Mouse (Mus musculus): ENCODE data around the gene Tmem121b.

Tmem121b gene

DNA sequence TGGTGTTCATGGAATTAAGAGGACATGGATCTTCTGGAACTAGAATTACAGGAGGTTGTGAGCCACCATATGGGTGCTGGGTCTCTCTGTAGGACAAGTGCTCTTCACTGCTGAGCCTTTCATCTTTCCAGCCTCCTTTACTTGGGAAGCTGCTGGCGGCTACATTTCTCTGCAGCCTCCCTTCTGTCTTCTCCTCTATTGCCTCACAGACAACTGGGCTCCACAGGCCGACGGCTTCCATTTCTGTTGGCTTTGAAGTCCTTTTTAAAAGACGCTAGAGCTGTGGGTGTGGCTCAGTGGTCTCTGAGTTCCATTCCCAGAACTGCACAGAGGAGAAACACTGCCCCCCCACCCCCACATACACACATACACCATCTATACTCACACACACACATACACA is 28.2 kb downstream of the Tmem121b start:
- no peak for DNase-seq (ENCODE audit: low spot score)

DNA sequence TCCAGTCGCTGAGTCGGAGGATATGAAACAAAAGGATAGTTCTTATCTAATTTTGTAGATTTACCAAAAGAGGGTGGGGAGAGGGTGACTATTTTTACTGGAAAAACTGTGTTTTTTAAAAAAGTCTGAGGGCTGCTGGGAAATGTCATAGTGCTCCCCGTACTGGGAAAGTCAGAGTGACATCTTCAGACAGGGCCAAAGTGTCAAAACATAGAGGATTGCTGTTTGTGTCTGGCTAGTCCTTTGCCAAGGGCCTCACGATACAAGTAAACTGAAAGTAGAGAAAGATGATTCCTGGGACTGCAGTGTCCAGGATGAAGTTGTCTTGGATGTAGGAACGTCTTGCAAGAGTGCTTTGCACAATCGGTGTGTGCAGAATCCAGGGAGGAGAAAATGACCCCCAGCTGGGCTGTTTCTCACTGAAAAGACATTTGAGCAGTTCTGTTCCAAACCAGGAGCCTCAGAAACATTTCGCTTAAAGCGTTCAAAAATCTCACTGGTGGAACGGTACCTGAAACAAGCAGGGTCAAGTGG is 29.1 kb downstream of the Tmem121b start:
- DNase-seq (ENCODE audit: low spot score): no peak

DNA sequence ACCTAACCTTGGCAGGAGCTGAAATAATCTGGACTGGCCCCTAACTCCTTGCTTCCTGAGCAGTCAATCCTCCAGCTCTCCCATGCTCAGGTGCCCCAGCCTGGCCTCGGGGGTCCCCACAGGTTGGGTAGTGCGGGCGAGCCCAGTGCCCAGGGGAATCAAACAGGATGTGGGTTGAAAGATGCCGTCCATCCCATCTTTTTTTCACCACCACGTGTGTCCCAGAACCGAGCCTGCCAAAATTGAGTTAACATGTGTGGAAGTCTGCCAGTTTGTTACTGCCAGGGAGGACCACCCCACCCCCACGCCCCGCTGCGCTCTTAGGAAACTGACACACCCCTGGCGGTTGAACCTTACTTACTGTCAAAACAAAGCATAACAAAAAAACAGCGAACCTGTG is 29.7 kb downstream of the Tmem121b start:
- DNase-seq (ENCODE audit: low spot score): peak; percentile 41

DNA sequence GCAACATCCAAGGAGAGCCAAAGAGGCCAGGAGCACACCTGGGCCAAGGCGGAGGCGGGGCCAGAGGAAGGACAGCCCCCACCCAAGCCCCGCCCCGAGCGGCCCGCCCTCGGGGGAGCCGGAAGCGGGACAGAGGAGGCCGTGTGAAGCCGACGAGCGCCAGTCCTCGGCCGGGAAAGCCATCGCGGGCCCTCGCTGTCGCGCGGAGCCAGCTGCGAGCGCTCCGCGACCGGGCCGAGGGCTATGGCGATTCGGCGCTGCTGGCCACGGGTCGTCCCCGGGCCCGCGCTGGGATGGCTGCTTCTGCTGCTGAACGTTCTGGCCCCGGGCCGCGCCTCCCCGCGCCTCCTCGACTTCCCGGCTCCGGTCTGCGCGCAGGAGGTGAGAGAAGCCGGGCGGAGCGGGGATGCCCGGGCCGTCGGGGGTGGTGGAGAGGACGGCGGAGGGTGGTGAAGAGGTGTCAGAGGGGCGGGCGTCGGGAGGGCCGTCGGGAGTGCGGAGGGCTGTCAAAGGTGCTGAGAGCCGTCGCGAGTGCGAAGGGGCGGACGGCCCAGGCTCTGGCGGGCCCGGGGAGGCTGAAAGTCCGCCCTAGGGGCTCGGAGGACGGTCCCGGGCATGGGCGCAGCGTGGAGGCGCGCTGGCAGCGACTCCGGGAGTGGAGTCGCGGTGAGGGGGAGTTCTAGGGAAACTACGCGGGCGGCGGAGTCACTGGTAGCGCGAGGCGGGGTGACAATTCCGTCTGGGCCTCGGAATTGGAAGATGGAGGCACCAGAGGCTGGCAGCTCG is 30.3 kb downstream of the Tmem121b start, which contains the start of gene Il17ra:
Gene Il17ra, plus strand, starts transcription at position 162 of the 786 bp plus-strand sequence.
- peak; percentile 85 for DNase-seq (ENCODE audit: low spot score)

DNA sequence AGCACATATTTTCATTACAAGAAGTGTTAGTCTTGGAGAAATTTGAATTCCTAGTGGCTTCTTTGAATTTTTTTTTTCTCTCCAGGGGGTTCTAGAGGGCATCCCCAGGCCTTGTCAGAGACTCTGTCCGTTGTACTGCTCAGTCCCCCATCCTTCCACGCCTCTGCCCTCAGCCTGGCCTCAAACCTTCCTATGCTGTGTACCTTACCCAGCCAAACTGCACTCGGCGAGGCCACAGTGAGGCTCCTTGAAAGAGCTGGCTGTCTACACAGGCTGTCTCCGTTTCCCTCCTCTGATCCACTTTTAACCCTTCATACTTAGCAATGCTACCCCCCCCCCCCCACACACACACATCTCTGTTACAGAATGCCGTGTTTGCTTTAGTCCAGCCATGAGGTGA is 31.4 kb downstream of the Tmem121b start:
- no peak for DNase-seq (ENCODE audit: low spot score)

DNA sequence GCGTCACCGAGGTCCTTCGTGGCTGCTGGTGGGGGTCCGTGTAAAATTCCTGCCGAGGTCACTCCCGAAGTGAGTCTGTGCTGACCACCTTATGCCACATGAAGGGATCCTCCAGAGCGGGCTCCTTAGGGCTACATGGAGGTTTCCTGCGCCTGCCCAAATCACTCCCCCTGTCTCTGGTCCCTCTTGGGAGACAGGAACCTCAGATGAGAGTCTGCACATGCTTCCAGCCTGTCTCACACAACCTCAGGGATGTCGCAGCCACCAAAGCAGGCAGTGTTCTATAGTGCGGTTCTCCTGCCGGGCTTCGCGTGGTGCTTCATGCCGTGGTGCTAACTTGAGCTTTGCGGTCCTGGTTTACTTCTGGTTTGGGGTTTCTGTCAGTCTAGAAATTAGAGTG is 32.4 kb downstream of the Tmem121b start:
- DNase-seq (ENCODE audit: low spot score): no peak

DNA sequence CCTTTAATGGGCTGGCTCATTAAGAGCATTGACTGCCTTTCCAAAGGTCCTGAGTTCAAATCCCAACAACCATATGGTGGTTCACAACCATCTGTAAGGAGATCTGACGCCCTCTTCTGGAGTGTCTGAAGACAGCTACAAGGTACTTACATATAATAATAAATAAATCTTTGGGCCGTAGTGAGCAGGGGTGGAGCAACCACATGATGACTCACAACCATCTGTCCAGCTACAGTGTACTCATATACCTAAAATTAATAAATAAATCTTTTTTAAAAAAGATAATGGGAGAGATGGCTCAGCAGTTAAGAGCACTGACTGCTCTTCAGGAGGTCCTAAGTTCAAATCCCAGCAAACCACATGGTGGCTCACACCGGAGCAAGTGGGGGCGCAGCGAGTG is 35.9 kb downstream of the Tmem121b start:
- DNase-seq (ENCODE audit: low spot score): no peak

DNA sequence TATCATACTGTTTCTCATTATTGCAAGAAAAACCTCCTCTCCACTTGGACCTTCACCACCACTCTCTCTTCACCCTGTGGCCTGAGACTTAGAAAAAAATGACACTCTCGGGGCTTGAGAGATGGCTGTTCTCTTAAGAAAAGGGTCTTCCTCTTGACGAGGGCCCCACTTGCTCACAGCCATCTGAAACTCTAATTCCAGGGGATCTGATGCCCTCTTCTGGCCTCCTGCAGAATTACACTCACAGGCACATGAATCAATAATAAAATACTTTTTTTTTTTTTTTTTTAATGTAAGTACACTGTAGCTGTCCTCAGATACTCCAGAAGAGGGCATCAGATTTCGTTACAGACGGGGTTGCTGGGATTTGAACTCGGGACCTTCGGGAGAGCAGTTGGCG is 36.5 kb downstream of the Tmem121b start:
- no peak for DNase-seq (ENCODE audit: low spot score)

DNA sequence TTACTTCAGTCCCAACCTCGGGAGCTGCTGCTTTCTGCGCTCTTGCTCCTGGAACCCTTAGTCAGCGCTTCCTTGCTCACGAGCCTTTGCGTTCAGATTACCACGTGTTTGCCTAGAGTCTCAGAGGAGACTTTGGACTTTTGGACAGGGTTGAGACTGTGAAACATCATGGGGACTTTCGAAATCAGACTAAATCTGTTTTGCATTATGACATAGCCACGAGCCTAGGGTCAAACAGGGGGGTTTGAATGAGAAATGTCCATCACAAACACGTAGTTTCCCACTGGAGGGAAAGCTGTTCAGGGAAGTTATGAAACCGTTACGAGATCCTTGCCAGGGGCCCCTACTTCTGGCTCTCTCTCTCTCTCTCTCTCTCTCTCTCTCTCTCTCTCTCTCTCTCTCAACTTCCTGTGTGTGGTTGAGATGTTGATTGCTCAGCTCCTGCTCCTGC is 39.0 kb downstream of the Tmem121b start:
- no peak for DNase-seq (ENCODE audit: low spot score)

DNA sequence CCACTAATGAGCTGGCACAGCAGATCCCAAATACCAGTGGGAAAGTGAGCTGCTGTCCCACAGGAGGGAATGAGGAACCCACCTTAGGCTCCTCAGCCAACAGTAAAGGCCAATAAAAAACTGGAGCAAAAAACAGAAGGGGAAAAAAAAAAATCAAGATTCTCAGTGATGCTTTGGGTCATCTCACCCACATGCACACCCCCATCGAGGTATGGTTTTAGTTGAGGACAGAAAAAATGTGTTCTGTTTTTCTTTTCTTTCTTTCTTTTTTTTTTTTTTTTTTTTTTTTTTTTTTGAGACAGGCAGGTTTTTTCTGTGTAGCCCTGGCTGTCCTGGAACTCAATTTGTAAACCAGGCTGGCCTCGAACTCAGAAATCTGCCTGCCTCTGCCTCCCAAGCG is 40.1 kb downstream of the Tmem121b start:
- no peak for DNase-seq (ENCODE audit: low spot score)

DNA sequence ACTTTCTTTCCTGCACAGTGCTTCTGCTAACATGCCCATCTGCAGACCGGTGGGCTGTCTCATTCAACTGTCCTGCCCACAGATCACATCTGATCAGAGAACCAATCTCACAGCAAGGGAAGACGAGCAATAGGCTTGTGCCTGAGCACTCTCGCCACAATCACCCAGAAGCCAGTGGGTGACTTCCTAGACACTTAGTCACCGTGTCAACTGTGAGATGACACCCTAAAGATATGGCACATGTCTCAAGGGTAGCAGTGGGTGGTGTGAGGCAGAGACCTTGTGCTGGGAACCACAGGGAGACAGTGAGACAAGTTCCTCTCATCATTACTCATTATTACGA is 40.5 kb downstream of the Tmem121b start:
- peak; percentile 20 for DNase-seq (ENCODE audit: low spot score)

DNA sequence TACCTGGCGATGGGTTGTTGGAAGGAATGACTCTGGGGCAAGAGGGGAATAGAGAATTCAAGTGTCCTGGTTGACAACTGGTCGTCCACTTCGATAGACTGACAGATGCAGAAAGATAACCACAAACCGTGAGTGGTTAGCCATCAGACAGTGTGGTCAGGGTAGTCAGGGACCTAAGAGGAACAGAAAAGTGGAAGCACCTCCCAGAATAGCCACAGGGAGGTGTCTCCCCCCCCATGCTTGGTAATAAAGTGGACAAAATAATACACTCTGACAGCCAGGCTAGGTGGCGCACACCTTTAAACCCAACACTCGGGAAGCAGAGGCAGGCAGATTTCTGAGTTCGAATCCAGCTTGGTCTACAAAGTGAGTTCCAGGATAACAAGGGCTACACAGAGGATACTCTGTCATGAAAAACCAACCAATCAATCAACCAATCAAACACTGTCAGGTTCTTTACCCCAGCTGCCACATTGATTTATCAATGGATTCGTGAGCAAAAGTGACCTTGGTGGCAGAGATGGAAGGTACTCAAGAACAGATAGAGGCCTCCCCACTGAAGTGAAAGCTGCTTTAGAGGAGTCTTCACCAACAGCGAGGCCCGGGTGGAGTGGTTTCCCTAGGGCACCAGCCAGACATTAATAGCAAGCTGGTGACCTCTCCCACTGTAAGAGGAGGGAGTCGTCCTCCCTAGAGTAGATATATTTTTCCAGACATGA is 41.1 kb downstream of the Tmem121b start:
- DNase-seq (ENCODE audit: low spot score): no peak

DNA sequence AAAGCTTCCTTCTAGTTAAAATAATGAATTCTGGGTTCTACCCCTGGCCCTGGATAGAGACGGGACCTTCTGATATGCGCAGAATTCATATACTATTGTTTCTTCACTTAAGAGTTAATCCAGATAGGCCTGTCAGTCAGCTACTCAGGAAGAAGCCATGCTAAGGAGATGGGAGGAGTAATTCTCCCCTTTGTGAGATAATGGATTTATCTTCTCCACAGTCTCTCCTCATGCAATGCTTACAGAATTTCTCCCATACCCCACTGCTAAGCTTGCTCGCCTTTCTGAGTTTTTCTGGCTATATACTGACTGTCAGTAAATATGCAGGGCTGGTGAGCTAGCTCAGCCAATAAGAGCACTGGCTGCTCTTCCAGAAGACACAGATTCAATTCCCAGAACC is 43.4 kb downstream of the Tmem121b start:
- no peak for DNase-seq (ENCODE audit: low spot score)

DNA sequence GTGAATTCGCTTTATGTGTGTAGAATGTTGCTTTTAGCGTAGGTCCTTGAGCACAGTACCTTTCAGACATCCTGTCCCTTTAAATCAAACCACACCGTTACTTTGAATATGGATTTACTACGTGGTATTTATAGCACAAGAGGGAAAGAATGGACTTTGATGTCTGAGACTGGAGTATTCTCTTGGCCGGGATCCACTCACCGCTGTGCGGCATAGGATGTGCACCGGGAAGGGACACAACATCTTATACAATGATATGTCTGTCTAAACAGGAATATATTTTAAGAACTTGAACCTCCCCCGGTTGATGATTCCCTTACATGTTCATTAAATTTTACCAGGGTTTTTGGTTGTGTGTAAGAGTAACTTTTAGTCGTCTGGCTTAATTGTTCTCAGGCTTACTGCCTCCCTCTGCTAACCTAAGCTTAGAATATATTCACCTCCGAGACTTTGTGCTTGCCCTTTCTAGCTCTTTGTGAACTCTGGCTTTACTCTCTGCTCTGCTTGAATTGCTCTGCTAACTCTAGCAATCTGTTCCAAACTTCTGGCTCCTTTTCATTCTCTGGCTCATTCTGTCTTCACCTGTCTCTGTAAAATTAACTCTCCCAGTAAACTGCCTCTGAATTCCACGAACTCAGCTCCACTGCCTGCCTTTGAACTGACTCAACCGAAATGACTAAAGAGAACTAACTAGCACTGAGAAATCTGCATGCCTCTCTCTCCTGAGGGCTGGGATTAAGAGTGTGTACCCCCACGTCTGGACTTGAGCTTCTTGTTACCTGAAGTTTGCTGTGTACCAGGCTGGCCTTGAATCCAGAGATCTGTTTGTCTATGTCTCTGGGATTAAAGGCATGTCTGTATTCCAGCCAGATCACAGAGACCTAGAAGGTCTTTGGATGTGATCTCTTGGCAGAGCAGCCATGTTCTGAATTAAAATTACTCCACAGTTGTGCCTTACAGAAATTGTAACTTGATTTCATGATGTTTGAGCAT is 49.9 kb downstream of the Tmem121b start:
- no peak for DNase-seq (ENCODE audit: low spot score)

DNA sequence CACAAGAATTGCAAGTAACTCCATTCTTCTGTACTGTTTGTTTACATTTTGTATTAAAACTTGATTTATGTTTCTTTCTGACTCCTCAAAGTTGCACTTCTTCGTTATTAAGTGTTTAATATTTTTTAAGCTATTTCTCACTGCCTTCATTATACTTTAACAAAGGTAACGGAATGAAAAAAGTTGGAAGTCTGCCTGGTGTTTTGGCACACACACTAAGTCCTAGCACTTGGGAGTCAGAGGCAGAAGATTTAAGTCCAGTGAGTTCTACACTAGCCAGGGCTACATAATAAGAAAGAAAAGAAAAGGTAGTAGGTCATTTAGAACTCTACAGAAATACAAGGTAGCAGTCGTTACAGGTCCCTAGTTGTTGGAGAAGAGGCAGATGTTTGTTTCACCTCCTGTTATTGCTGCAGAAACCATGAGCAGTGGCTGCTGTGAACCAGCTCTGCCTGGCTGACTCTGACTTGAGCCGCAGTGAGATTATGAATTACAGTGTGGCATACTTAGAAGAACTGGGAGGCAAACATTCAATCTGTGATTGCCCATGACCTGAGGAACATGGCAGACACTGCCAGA is 51.3 kb downstream of the Tmem121b start:
- DNase-seq (ENCODE audit: low spot score): no peak
